Mouse (Mus musculus) heart, embryonic 15.5 days (tissue): ENCODE data around the gene Matn3. TPM values are rescaled to one million over a fixed set of nuclear protein-coding genes. Genes with fewer than 3 reads are reported as not detected.

ENCODE experiments used
- ATAC-seq: fragments of 200-750 bp; cut with Nextera tagmentation; replicated peaks from 2 replicates; pipeline ENCODE4 v1.8.0; 2017; ENCODE audit warnings: low read depth, moderate TSS enrichment; ENCODE audit not compliant: insufficient number of reproducible peaks, insufficient read depth, low FRiP score
- H3K27ac ChIP-seq: fragments of 300-500 bp; sonication (generic); 2 replicates; pipeline ENCODE4 v1.5.1; 2015; ENCODE audit warnings: mild to moderate bottlenecking, inconsistent platforms
- H3K27me3 ChIP-seq: fragments of 300-500 bp; sonication (generic); 2 replicates; pipeline ENCODE4 v1.6.1; 2015; ENCODE audit warnings: inconsistent platforms
- H3K36me3 ChIP-seq: fragments of 300-500 bp; sonication (generic); 2 replicates; pipeline ENCODE4 v1.6.1; 2015; ENCODE audit warnings: mild to moderate bottlenecking, inconsistent platforms
- H3K4me1 ChIP-seq: fragments of 300-500 bp; sonication (generic); replicated peaks from 2 replicates; pipeline ENCODE4 v1.6.1; 2015; ENCODE audit warnings: inconsistent platforms
- H3K4me2 ChIP-seq: fragments of 300-500 bp; sonication (generic); 2 replicates; pipeline ENCODE4 v1.6.1; 2015; ENCODE audit warnings: inconsistent platforms, mild to moderate bottlenecking, moderate library complexity
- H3K4me3 ChIP-seq: fragments of 300-500 bp; sonication (generic); 2 replicates; pipeline ENCODE4 v1.5.1; 2015; ENCODE audit warnings: mild to moderate bottlenecking, inconsistent platforms
- H3K9ac ChIP-seq: fragments of 300-500 bp; sonication (generic); 2 replicates; pipeline ENCODE4 v1.6.1; 2015; ENCODE audit warnings: mild to moderate bottlenecking, inconsistent platforms
- H3K9me3 ChIP-seq: fragments of 300-500 bp; sonication (generic); replicated peaks from 2 replicates; pipeline ENCODE4 v1.6.1; 2016; ENCODE audit warnings: inconsistent platforms
- WGBS: fragments of 180-500 bp; shearing (Covaris S2); methylation state at CpG from one replicate; pipeline ENCODE4 v1.1.7; 2015; ENCODE audit warnings: mixed read lengths; 5-methylcytosine and 5-hydroxymethylcytosine counted together
- polyA plus RNA-seq: library from polyadenylated mRNA; unstranded; fragments of >200 nt; fragmentation: Nextera tagmentation; extraction: Ambion mirVana; gene quantifications from 2 replicates; pipeline ENCODE4 v1.2.1, GENCODE M21; 2015

Matn3 gene
- polyA plus RNA-seq, 1 experiment from 2014 or later = 0.39 TPM

DNA sequence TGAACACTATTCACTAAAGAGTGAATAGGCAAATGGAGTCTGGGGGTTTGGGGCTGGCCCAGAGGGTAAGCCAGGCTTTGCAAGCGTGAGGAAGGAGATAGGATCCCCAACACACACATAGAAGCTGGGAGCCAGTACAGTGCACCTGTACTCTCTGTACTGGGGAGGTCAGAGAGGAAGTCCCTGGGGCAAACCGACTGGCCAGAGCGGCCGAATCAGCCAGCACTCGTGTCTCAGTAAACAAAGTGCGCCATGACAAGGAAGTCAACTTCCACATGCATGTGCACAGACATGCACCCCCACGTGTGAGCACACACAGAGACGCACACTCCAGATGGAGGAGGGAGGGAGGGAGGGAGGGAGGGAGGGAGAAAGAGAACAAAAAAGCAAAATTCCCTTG is 45.5 kb downstream of the Matn3 start:
- no peak overlapping the region for H3K27ac ChIP-seq

GRCm38 (mm10) chr12:8998318-8998717 is 50.6 kb downstream of the Matn3 start:
- no peak for ATAC-seq
- no peaks in the 10 kb centered on the region for H3K4me1 ChIP-seq
- 82% methylated on average over 4 of the region's 4 CpGs for WGBS

More for the DNA sequence above, 45.5 kb downstream of the Matn3 start:
- no peak for ATAC-seq
- H3K36me3 ChIP-seq = no peaks in the 10 kb centered on the region
- H3K4me2 ChIP-seq = no peak overlapping the region
- H3K27me3 ChIP-seq = no peaks in the 10 kb centered on the region
- H3K9me3 ChIP-seq = no peaks in the 10 kb centered on the region
- no peak overlapping the region for H3K4me3 ChIP-seq
- H3K4me1 ChIP-seq = no peaks in the 10 kb centered on the region
- WGBS = 71% methylated on average over 8 of the region's 8 CpGs
- no peak overlapping the region for H3K9ac ChIP-seq

DNA sequence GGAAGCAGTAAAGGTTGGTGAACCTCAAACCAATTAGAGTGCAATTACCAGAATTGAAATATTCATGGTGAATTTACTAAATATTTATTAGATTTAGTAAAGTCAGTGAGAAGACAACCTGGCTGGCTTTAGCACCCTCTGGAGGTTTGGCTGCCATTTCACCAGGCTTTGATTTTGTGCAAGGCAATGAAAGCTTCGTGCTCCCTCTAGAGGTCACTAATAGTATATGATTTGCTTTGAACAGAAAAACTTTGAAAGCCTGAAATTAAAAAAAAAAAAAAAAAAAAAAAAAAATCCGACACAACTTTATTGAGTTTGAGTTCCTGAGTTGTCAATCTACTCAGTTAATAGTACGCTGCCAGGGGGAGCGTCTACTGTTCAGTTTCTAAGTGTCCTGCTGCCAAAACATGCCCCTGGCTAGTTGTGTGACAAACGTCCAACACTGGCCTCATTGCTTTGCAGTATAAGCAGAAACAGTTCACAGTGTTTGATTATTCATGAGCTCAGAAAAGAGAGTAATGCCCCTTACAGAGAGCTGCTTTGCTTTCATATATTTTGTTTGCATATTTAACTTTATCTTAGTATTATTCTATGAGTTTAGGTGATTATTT is 54.4 kb downstream of the Matn3 start:
- ATAC-seq = no peak
- no peak overlapping the region for H3K27ac ChIP-seq
- no peak overlapping the region for H3K4me2 ChIP-seq
- no peaks in the 10 kb centered on the region for H3K4me1 ChIP-seq
- no peak overlapping the region for H3K9ac ChIP-seq
- H3K9me3 ChIP-seq = no peaks in the 10 kb centered on the region
- 16% methylated on average over 5 of the region's 5 CpGs for WGBS
- no peaks in the 10 kb centered on the region for H3K27me3 ChIP-seq
- H3K36me3 ChIP-seq = no peaks in the 10 kb centered on the region
- no peak overlapping the region for H3K4me3 ChIP-seq

More at GRCm38 (mm10) chr12:8998318-8998717, 50.6 kb downstream of the Matn3 start:
- no peak overlapping the region for H3K4me3 ChIP-seq
- H3K27ac ChIP-seq = no peak overlapping the region
- no peak overlapping the region for H3K4me2 ChIP-seq
- H3K36me3 ChIP-seq = no peaks in the 10 kb centered on the region
- no peaks in the 10 kb centered on the region for H3K9me3 ChIP-seq
- H3K27me3 ChIP-seq = no peaks in the 10 kb centered on the region
- H3K9ac ChIP-seq = no peak overlapping the region

DNA sequence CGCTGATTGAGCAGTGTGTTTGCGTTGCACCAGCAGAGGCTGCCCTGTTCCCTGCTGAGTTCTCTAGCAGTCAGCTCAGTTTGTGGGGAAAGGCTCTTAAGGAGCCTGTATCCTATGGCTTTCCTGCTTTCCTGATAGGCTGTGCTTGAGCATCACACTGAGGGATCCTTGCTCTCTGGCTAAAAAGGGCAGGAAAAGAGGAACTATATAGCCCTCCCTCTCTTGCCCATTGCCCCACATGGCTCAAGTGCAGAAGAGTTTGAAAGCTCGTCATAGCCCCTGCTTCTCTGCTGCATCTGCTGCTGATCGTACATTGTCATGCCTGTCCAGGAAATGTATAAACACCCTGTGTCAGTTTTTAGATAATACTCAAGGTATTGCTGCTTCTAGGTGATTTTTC is 59.4 kb downstream of the Matn3 start:
- Histone ChIP-seq H3K4me3 (no peak overlapping the region), H3K9ac (no peak overlapping the region), H3K4me1 (0 out of 2 replicates have a peak, but pooled peaks cover 2% of the 10 kb centered on the region), H3K27me3 (no peaks in the 10 kb centered on the region), H3K9me3 (no peaks in the 10 kb centered on the region), H3K36me3 (no peaks in the 10 kb centered on the region), H3K4me2 (no peak overlapping the region), H3K27ac (no peak overlapping the region)
- WGBS = 59% methylated on average over 4 of the region's 4 CpGs
- no peak for ATAC-seq

GRCm38 (mm10) chr12:9007811-9008210 is 60.1 kb downstream of the Matn3 start:
- WGBS = 86% methylated on average over 6 of the region's 6 CpGs
- Histone ChIP-seq H3K4me2 (no peak overlapping the region), H3K36me3 (peaks cover 5% of the 10 kb centered on the region; the same call in 1 of the 2 replicates), H3K9ac (no peak overlapping the region), H3K27ac (no peak overlapping the region), H3K4me3 (no peak overlapping the region), H3K9me3 (no peaks in the 10 kb centered on the region), H3K4me1 (0 out of 2 replicates have a peak, but pooled peaks cover 2% of the 10 kb centered on the region), H3K27me3 (no peaks in the 10 kb centered on the region)
- ATAC-seq = no peak

- Histone ChIP-seq H3K4me3 (no peak overlapping the region), H3K27me3 (no peaks in the 10 kb centered on the region), H3K4me1 (0 out of 2 replicates have a peak, but pooled peaks cover 2% of the 10 kb centered on the region), H3K27ac (no peak overlapping the region), H3K36me3 (peaks cover 7% of the 10 kb centered on the region; the same call in 1 of the 2 replicates), H3K9ac (no peak overlapping the region), H3K4me2 (no peak overlapping the region), H3K9me3 (no peaks in the 10 kb centered on the region)
- ATAC-seq = no peak
- WGBS = 50% methylated on average over 4 of the region's 4 CpGs
Measured at GRCm38 (mm10) chr12:9010311-9010710, 62.6 kb downstream of the Matn3 start.

DNA sequence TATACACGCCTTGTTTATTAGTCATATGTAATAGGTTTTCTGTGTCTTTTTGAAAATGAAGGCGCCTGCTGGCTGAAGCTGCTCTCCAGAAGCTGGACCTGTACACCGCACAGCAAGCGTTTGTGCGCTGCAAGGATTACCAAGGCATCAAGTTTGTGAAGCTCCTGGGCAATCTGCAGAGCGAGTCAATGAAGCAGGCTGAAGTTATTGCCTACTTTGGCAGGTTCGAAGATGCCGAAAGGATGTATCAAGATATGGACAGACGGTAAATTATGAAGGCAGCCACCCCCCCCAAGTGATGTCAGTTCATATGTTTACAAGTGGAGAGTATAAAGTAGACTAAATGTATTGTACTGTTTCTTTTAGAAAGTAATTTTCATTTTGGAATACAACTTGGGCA is 68.6 kb downstream of the Matn3 start:
- no peak overlapping the region for H3K4me3 ChIP-seq
- H3K4me1 ChIP-seq = no peaks in the 10 kb centered on the region
- no peak overlapping the region for H3K9ac ChIP-seq
- ATAC-seq = no peak
- 92% methylated on average over 9 of the region's 9 CpGs for WGBS
- H3K9me3 ChIP-seq = no peaks in the 10 kb centered on the region
- H3K27ac ChIP-seq = no peak overlapping the region
- H3K36me3 ChIP-seq = peaks cover 7% of the 10 kb centered on the region; the same call in 1 of the 2 replicates
- no peaks in the 10 kb centered on the region for H3K27me3 ChIP-seq
- no peak overlapping the region for H3K4me2 ChIP-seq

DNA sequence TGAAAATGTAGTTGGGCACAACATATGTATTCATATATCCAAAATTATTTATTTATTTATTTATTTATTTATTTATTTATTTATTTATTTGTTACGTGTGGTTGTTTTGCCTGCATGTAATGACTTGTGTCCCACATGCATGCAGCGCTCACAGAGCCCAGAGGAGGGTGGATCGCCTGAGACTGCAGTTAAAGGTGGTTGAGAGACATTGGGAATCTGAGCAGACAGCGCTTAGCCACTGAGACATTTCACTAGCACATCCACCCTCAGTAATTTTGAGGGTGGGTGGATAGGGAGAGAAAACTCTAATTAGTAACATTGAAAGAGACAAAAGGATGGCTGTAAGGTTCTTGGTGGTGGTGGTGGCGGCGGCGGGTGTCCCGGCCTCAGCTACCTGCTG is 72.7 kb downstream of the Matn3 start:
- Histone ChIP-seq H3K36me3 (no peaks in the 10 kb centered on the region; the same call in 1 of the 2 replicates), H3K4me2 (no peak overlapping the region), H3K27ac (no peak overlapping the region), H3K9ac (no peak overlapping the region), H3K4me1 (no peaks in the 10 kb centered on the region), H3K27me3 (no peaks in the 10 kb centered on the region), H3K4me3 (no peak overlapping the region), H3K9me3 (no peaks in the 10 kb centered on the region)
- 90% methylated on average over 8 of the region's 8 CpGs for WGBS
- no peak for ATAC-seq

- ATAC-seq = no peak
- Histone ChIP-seq H3K4me3 (no peak overlapping the region), H3K9me3 (no peaks in the 10 kb centered on the region), H3K9ac (no peak overlapping the region), H3K4me2 (no peak overlapping the region), H3K4me1 (no peaks in the 10 kb centered on the region), H3K27me3 (no peaks in the 10 kb centered on the region), H3K36me3 (no peaks in the 10 kb centered on the region; the same call in 1 of the 2 replicates), H3K27ac (no peak overlapping the region)
- 63% methylated on average over 3 of the region's 3 CpGs for WGBS
Measured at GRCm38 (mm10) chr12:9020986-9021385, 73.3 kb downstream of the Matn3 start.

Other genes with a start within 250 kb of the Matn3 start
- gene Sdc1, start 176.6 kb upstream of the Matn3 start, polyA plus RNA-seq = 33.9 and 48.6 TPM in 2 replicates
- 287 and 312 TPM in 2 replicates for gene Laptm4a, start 26.3 kb upstream of the Matn3 start, polyA plus RNA-seq
- 12.0 and 14.1 TPM in 2 replicates for gene Wdr35, start 26.0 kb downstream of the Matn3 start, polyA plus RNA-seq
- gene Ttc32, start 82.1 kb downstream of the Matn3 start, polyA plus RNA-seq = 14.4 and 17.4 TPM in 2 replicates